Mouse (Mus musculus) retina, embryonic 14.5 days (tissue): ENCODE results near the gene Stam.

Source experiments
- DNase-seq: peaks from one replicate; pipeline ENCODE4 v3.0.0-alpha.2; 2015; ENCODE audit warnings: low spot score

Stam gene

GRCm38 (mm10) chr2:14126387-14126786, 52.5 kb downstream of the Stam start:
- no peak for DNase-seq

DNA sequence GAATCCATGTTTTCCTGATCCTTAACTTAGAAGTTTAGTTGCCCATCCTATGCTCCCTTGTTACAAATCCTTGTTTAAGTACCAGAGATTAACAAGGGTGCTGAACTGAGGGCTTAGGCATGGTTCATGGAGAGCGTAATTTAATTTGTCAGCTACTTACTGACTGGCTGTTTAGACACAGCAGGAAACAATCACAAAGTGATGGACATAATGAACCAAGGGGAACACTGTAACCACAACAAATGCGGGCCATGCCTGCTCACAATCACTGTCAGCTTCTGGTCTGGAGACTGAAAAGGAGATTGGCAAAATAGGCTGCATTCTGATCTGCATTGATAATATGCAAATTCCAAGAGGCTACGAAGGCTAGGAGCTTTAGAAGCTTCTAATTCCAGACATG, 53.7 kb downstream of the Stam start:
- peak; percentile 48 for DNase-seq

- DNase-seq, result no peak
Observed at GRCm38 (mm10) chr2:14130641-14131339, 56.9 kb downstream of the Stam start.

GRCm38 (mm10) chr2:14132468-14133326, 58.8 kb downstream of the Stam start:
- DNase-seq, result no peak

DNA sequence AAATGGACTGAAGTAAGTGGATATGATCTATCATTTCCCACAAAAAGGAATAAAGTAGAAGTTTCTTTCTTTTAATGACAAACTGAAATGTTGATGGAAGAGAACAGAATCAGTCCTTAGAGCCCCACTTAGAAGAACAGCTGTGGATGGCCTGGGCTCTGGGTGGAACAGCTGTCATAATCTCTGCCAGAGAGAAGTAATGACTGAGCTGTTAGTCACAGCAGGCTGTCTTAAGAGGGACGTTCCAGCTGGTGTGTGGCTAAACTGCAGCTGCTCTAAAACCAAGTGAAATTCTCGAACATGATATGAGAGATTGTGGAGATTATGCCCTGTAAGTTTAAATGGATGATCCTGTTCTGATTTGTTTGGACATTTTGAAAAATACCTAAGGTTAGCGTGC, 63.0 kb downstream of the Stam start:
- peak; percentile 60 for DNase-seq

GRCm38 (mm10) chr2:14139590-14139989, 65.7 kb downstream of the Stam start:
- DNase-seq, result no peak

GRCm38 (mm10) chr2:14140044-14140443, 66.1 kb downstream of the Stam start:
- DNase-seq, result no peak

- no peak for DNase-seq
Observed at GRCm38 (mm10) chr2:14145311-14145710, 71.4 kb downstream of the Stam start.

DNA sequence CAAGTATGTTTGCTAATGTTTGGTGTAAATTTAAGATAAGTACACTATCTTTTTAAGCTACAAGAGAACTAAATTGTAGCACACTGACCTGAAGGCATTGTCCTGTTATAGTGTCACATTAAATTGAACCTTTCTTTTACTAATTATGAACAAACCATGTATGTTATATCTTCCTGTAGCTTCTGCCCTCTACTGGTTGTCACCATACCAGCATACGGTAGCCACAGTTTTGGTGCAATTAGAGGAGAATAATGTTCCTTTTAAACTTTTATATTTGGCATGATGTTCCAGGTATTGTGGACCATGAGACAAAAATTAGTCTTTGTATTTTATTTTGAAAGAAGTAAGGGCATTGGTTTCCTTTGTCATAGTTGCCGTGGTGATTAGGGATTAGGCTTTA, 73.0 kb downstream of the Stam start:
- peak; percentile 17 for DNase-seq

DNA sequence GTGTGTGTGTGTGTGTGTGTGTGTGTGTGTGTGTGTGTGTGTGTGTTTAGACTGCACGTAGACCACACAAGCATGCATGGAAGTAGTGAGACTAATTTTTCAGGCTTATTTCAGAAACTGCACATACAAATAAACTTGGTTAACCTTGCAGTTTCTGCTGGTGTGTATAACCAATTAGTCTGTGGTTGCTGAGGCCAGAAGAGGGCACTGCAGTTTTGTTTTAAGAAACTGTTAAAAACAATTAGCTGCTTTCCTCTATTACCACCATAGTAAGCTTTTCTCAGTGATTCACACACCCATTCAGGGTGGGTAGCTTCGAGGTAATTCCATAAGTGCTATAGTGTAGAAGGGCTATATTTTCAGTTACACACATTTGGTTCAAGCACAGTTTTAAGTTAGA, 76.9 kb downstream of the Stam start:
- no peak for DNase-seq

- DNase-seq, result no peak
Observed at GRCm38 (mm10) chr2:14151854-14152253, 78.0 kb downstream of the Stam start.

DNA sequence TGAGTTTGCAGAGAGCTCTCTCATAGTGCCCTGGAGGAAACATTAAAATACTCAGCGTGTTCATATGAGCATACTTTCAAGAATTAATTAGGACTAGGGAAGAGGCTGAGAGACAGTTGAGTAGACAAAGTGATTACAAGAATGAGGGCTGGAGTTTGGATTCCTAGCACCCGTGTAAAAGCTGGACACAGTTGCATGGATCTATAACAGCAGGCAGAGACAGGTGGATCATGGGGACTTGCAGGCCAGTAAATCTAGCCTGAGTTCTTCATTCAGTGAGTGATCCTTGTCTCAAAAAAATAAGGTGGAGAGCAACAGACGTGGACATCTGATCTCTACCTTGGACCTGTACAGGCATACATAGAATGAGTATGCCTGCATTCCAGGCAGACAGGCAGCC, 85.1 kb downstream of the Stam start:
- DNase-seq, result no peak

DNA sequence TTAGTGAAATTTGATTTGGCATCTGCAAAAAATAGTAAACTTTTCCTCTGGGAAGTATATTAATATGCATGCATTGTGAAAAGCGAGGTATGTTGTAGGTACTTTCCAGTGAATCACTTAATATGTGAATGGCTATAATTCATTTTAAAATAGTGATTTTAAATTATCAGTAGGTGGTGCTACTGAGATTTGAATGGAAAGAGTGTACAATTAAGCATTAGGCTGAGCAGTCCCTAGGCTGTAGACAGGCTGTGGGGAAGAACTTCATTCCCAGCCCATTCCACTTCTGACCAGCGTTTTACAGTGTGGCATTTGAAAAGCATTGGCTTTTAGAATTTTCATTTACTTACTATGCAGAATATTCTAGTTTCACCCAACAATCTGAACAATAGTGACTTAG, 85.9 kb downstream of the Stam start:
- no peak for DNase-seq

GRCm38 (mm10) chr2:14164459-14165030, 90.6 kb downstream of the Stam start:
- DNase-seq, result no peak

DNA sequence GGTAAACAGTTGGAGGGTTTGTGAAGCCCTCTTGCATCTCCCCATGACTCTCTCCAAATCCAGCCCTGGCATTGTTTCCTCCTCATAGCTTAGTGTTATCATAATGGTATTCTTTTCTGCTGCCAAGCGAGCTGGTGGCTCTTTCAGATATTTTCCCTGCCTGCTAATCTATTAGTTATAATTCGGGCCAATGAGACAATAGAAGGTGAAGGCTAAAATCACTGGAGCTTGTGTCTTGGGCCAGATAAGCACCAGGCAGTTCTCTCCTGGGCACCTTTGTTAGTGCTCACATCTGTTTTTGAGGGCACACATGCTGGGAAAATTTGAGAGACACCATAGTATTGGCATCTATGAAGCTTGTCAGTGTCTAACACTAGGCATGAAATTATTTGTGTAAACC, 91.2 kb downstream of the Stam start:
- no peak for DNase-seq

- no peak for DNase-seq
Observed at GRCm38 (mm10) chr2:14165618-14166344, 91.9 kb downstream of the Stam start.

DNA sequence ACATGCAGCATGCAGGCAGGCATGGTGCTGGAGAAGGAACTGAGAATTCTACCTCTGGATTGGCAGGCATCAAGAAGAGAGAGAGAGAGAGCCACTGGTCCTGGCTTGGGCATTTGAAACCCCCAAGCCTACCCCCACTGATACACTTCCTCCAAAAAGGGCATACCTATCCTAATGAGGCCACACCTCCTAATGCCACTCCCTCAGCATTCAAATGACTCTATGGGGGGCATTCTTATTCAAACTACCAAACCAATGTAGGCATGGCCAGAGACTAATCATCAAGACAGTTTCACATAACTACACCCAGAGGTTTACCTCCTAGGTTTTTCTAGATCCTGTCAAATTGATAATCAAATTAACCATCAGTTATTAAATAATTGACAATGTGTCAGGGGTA, 93.8 kb downstream of the Stam start:
- no peak for DNase-seq

DNA sequence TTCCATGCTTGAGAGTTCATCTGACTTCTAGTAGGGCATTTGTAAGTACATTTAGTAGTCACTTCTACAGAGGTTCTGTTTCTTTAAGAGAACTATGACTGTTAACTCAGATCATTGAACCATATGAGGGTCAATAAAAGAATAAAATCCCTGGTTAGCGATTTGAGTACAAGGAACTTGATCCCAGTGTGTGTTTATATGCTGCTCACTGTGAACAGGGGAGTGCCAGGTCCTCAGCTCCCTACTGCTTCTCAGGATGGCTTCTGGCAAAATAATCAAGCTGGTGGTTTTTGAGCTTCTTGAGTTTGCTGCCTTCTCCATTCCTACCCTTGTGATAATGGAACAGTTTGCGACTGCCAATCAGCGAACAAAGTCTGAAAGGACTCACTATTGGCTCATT, 100.4 kb downstream of the Stam start, which contains the start of gene Tmem236:
Tmem236 (plus strand) TSS at position 190 of the 400 bp plus-strand sequence.
- DNase-seq, result no peak

DNA sequence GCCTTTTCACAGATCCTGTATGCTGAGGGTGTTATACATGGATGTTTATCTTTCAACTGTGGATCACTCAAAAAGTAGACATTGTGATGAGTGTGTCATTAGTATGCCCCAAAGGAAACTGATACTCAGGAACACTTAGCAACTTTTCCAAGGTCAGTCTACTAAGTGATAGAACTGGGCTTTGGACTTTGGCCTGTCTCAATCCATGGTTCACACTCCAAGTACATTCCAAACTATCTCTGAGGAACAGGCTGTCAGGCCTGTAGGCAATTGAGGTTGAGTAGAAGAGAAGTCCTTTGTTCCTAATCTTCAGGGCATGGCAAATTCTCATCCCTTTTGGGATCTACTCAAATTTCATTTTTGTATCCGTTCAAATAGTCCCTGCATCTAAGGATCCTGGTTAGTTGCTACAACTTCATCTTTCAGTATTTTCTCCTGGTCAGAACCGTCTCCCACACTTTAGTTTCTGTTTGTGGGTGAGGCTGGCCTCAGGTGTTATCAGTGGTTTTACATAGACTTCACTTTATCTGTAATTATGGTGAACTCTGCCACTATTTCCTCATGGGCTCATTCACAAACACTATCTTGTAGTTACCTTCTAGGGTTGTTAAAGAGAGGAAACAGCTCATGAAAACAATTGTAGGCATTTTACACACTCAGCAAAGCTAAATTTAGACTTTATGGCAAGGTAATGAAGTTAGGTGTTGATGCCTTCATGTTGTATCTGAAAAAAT, 102.7 kb downstream of the Stam start:
- no peak for DNase-seq

- no peak for DNase-seq
Observed at GRCm38 (mm10) chr2:14184375-14184774, 110.5 kb downstream of the Stam start.

DNA sequence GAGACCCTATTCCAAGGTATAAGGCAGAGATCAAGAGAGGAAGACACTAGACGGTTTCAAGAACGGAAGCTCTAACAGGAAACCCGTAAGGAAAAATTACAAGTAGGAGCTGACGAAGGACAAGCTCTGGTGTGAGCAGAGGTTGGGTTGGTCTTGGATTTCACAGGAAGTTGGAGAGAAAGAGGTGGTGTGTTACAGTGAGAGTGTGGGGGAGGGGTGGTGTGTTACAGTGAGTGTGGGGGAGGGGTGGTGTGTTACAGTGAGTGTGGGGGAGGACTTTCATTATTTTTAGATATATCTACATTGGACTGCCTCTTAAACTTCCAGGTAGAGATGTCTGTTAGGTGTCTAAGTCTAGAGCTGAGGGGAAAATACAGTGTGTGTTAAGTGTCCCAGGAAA, 116.8 kb downstream of the Stam start:
- DNase-seq, result no peak

GRCm38 (mm10) chr2:14191601-14192000, 117.7 kb downstream of the Stam start:
- DNase-seq, result no peak
